Mouse (Mus musculus): ENCODE measurements around the gene Ccnt2. TPM values are rescaled to one million over a fixed set of nuclear protein-coding genes. Genes with fewer than 3 reads are reported as not detected.
A peak's percentile ranks its signal among the peaks of the same experiment; 100 is the strongest.

The Ccnt2 gene
- polyA plus RNA-seq, 1 experiment from 2014 or later: 43.9 TPM

GRCm38 (mm10) chr1:127838602-127839001 is 64.6 kb downstream of the Ccnt2 start:
- H3K4me2 ChIP-seq: no peak overlapping the region
- H3K27ac ChIP-seq: no peak overlapping the region
- no peak for ATAC-seq
- WGBS (ENCODE audit: insufficient replicate concordance): 66% methylated on average over 1 of the region's 1 CpGs
- no peaks in the 10 kb centered on the region for H3K36me3 ChIP-seq
- H3K9me3 ChIP-seq (replicated peaks): no peaks in the 10 kb centered on the region
- H3K4me1 ChIP-seq: peaks cover 10% of the 10 kb centered on the region
- no peak overlapping the region for H3K4me3 ChIP-seq
- no peaks in the 10 kb centered on the region for H3K27me3 ChIP-seq (replicated peaks)
- no peak overlapping the region for H3K9ac ChIP-seq

GRCm38 (mm10) chr1:127845472-127845871 is 71.5 kb downstream of the Ccnt2 start:
- no peak overlapping the region for H3K27ac ChIP-seq
- no peaks in the 10 kb centered on the region for H3K27me3 ChIP-seq (replicated peaks)
- 31% methylated on average over 5 of the region's 5 CpGs for WGBS (ENCODE audit: insufficient replicate concordance)
- H3K4me3 ChIP-seq: no peak overlapping the region
- peak; percentile 74 for ATAC-seq
- no peak overlapping the region for H3K4me2 ChIP-seq
- H3K4me1 ChIP-seq: peaks cover 5% of the 10 kb centered on the region
- H3K9me3 ChIP-seq (replicated peaks): no peaks in the 10 kb centered on the region
- no peaks in the 10 kb centered on the region for H3K36me3 ChIP-seq
- H3K9ac ChIP-seq: no peak overlapping the region

- Histone ChIP-seq H3K27me3 (replicated peaks) (no peaks in the 10 kb centered on the region), H3K9ac (no peak overlapping the region), H3K36me3 (no peaks in the 10 kb centered on the region), H3K4me3 (no peak overlapping the region), H3K9me3 (replicated peaks) (no peaks in the 10 kb centered on the region), H3K27ac (no peak overlapping the region), H3K4me1 (peaks cover 5% of the 10 kb centered on the region), H3K4me2 (no peak overlapping the region)
- no peak for ATAC-seq
- 35% methylated on average over 7 of the region's 7 CpGs for WGBS (ENCODE audit: insufficient replicate concordance)
Observed at GRCm38 (mm10) chr1:127850075-127850610, 76.2 kb downstream of the Ccnt2 start.

GRCm38 (mm10) chr1:127854486-127855222 is 80.7 kb downstream of the Ccnt2 start, which contains the start of gene Map3k19:
TSS of gene Map3k19 (minus strand) at chr1:127855031.
- WGBS (ENCODE audit: insufficient replicate concordance): 74% methylated on average over 14 of the region's 14 CpGs
- no peak within 1 kb of the TSS for H3K4me3 ChIP-seq
- H3K9me3 ChIP-seq (replicated peaks): no peaks in the 10 kb centered on the region
- no peak within 1 kb of the TSS for H3K4me2 ChIP-seq
- no peak within 1 kb of the TSS for H3K27ac ChIP-seq
- H3K36me3 ChIP-seq: no peaks in the 10 kb centered on the region
- no peaks in the 10 kb centered on the region for H3K4me1 ChIP-seq
- no peak for ATAC-seq
- H3K27me3 ChIP-seq (replicated peaks): no peaks in the 10 kb centered on the region
- no peak within 1 kb of the TSS for H3K9ac ChIP-seq

Other genes with a start within 250 kb of the Ccnt2 start
- 0.79 and 1.3 TPM in 2 replicates for gene Tmem163, start 94.6 kb upstream of the Ccnt2 start, polyA plus RNA-seq (2016; fragmentation: Nextera tagmentation; extraction: Ambion mirVana)
- gene Acmsd, start 44.8 kb upstream of the Ccnt2 start, polyA plus RNA-seq (2016; fragmentation: Nextera tagmentation; extraction: Ambion mirVana): 8.4 and 8.5 TPM in 2 replicates
- not detected in 2 replicates for gene Map3k19, start 80.9 kb downstream of the Ccnt2 start, polyA plus RNA-seq (2016; fragmentation: Nextera tagmentation; extraction: Ambion mirVana)
- gene Rab3gap1, start 94.6 kb downstream of the Ccnt2 start, polyA plus RNA-seq (2016; fragmentation: Nextera tagmentation; extraction: Ambion mirVana): 13.3 and 13.5 TPM in 2 replicates

Measured in liver, embryonic 12.5 days (tissue).